ENCODE assay signal across 12 mouse cellular contexts in genomic region chr11:117954819-117955218, GRCm38 (mm10). TPM values are rescaled to one million over a fixed set of nuclear protein-coding genes. Genes with fewer than 3 reads are reported as not detected.
DNase-seq lines count a peak whose midpoint lies in the region; ATAC-seq and TF ChIP-seq lines count a peak whose summit lies in the region.
"Had no signal": no experiment of that assay in that cellular context is flagged by ENCODE, and none has a peak within 500 bp of the region (broad histone marks: within the 10 kb centered on the region; RNA-seq: fewer than 3 reads in every experiment).

No protein-coding gene starts in this region.

- no peak for DNase-seq in heart, adult 9 months (ENCODE audit: low spot score in 2 of 2)
- no peak for DNase-seq in midbrain, embryonic 10.5 days (ENCODE audit: low spot score)
- no peak for DNase-seq in embryonic facial prominence, embryonic 10.5 days (ENCODE audit: low spot score)
- no peak for DNase-seq in limb, embryonic 14.5 days (ENCODE audit: low spot score)
- DNase-seq in urinary bladder, adult 2 months (ENCODE audit: low spot score), result no peak
- DNase-seq: cerebellum, adult 8-10 months had no signal

- no peak overlapping the region for H3K27ac ChIP-seq in heart, embryonic 11.5 days (ENCODE audit: low read depth, low read length)
- peak overlapping the region; percentile 23; the same call in 1 of the 2 replicates for H3K27ac ChIP-seq in midbrain, embryonic 10.5 days (replicated peaks)
- H3K27ac ChIP-seq in midbrain, embryonic 16.5 days (ENCODE audit: low read length), result no peak overlapping the region
- H3K27ac ChIP-seq in embryonic facial prominence, embryonic 10.5 days (replicated peaks), result peak overlapping the region; percentile 44; the same call in 1 of the 2 replicates
- H3K27ac ChIP-seq in limb, embryonic 14.5 days (replicated peaks; ENCODE audit: low read depth, low read length), result no peak overlapping the region
- H3K27ac ChIP-seq: forebrain, embryonic 13.5 days; left cerebral cortex, adult 2 months; liver, embryonic 14.5 days; midbrain, embryonic 15.5 days had no signal

- H3K4me1 ChIP-seq in heart, embryonic 11.5 days (ENCODE audit: control insufficient read depth, insufficient read depth, low read length), result peaks cover 15% of the 10 kb centered on the region; the same call in 1 of the 2 replicates
- H3K4me1 ChIP-seq in midbrain, embryonic 10.5 days, result peaks cover 64% of the 10 kb centered on the region
- peaks cover under 1% of the 10 kb centered on the region; the same call in 1 of the 2 replicates for H3K4me1 ChIP-seq in midbrain, embryonic 16.5 days (ENCODE audit: control insufficient read depth, insufficient read depth, low read length)
- peaks cover 63% of the 10 kb centered on the region for H3K4me1 ChIP-seq in embryonic facial prominence, embryonic 10.5 days
- H3K4me1 ChIP-seq in limb, embryonic 14.5 days (ENCODE audit: control insufficient read depth, insufficient read depth, low read length), result peaks cover 31% of the 10 kb centered on the region

- H3K36me3 ChIP-seq in heart, embryonic 11.5 days (ENCODE audit: control insufficient read depth, insufficient read depth, low read length), result no peaks in the 10 kb centered on the region
- H3K36me3 ChIP-seq in midbrain, embryonic 10.5 days, result no peaks in the 10 kb centered on the region
- H3K36me3 ChIP-seq in midbrain, embryonic 16.5 days (ENCODE audit: control insufficient read depth, insufficient read depth, low read length), result no peaks in the 10 kb centered on the region
- no peaks in the 10 kb centered on the region for H3K36me3 ChIP-seq in embryonic facial prominence, embryonic 10.5 days (replicated peaks)
- H3K36me3 ChIP-seq in limb, embryonic 14.5 days (ENCODE audit: control insufficient read depth, insufficient read depth, low read length), result no peaks in the 10 kb centered on the region
- H3K36me3 ChIP-seq: midbrain, embryonic 15.5 days had no signal

- peaks cover 3% of the 10 kb centered on the region; the same call in 1 of the 2 replicates for H3K27me3 ChIP-seq in heart, embryonic 11.5 days (ENCODE audit: control insufficient read depth, insufficient read depth, low read length)
- peaks cover 54% of the 10 kb centered on the region for H3K27me3 ChIP-seq in midbrain, embryonic 10.5 days (ENCODE audit: low read depth, poor library complexity, severe bottlenecking)
- 0 out of 2 replicates have a peak, but pooled peaks cover 5% of the 10 kb centered on the region for H3K27me3 ChIP-seq in midbrain, embryonic 16.5 days (ENCODE audit: control insufficient read depth, insufficient read depth, low read depth, low read length)
- H3K27me3 ChIP-seq in embryonic facial prominence, embryonic 10.5 days (replicated peaks; ENCODE audit: low read depth, poor library complexity, severe bottlenecking), result peaks cover 39% of the 10 kb centered on the region
- H3K27me3 ChIP-seq in limb, embryonic 14.5 days (ENCODE audit: control insufficient read depth, insufficient read depth, low read length), result no peaks in the 10 kb centered on the region
- H3K27me3 ChIP-seq: midbrain, embryonic 15.5 days had no signal

- ATAC-seq in heart, embryonic 11.5 days (replicated peaks; ENCODE audit: insufficient number of reproducible peaks, low FRiP score, low TSS enrichment), result no peak
- no peak for ATAC-seq in midbrain, embryonic 16.5 days
- ATAC-seq in limb, embryonic 14.5 days (ENCODE audit: low FRiP score, low read depth), result 0 out of 2 replicates have a peak, but pooled peaks have one; percentile 17
- ATAC-seq: forebrain, embryonic 13.5 days; midbrain, embryonic 15.5 days had no signal

- H3K9me3 ChIP-seq in heart, embryonic 11.5 days (replicated peaks; ENCODE audit: control insufficient read depth, low read length), result no peaks in the 10 kb centered on the region
- no peaks in the 10 kb centered on the region for H3K9me3 ChIP-seq in midbrain, embryonic 10.5 days (replicated peaks)
- H3K9me3 ChIP-seq in midbrain, embryonic 16.5 days (replicated peaks; ENCODE audit: control insufficient read depth, low read length, poor library complexity, severe bottlenecking), result no peaks in the 10 kb centered on the region
- H3K9me3 ChIP-seq in embryonic facial prominence, embryonic 10.5 days, result no peaks in the 10 kb centered on the region
- no peaks in the 10 kb centered on the region for H3K9me3 ChIP-seq in limb, embryonic 14.5 days (ENCODE audit: control insufficient read depth, low read length)
- H3K9me3 ChIP-seq: forebrain, embryonic 13.5 days; midbrain, embryonic 15.5 days had no signal

- no peak overlapping the region for H3K4me2 ChIP-seq in heart, embryonic 11.5 days
- H3K4me2 ChIP-seq in midbrain, embryonic 16.5 days (ENCODE audit: low read length), result no peak overlapping the region
- no peak overlapping the region for H3K4me2 ChIP-seq in limb, embryonic 14.5 days (replicated peaks; ENCODE audit: low read depth, low read length, severe bottlenecking)
- H3K4me2 ChIP-seq: forebrain, embryonic 13.5 days; midbrain, embryonic 15.5 days had no signal

- no peak overlapping the region for H3K4me3 ChIP-seq in heart, embryonic 11.5 days (ENCODE audit: low read depth, low read length)
- no peak overlapping the region for H3K4me3 ChIP-seq in midbrain, embryonic 10.5 days
- H3K4me3 ChIP-seq in midbrain, embryonic 16.5 days (ENCODE audit: low read depth, low read length), result no peak overlapping the region
- H3K4me3 ChIP-seq in embryonic facial prominence, embryonic 10.5 days, result no peak overlapping the region
- H3K4me3 ChIP-seq in limb, embryonic 14.5 days (replicated peaks; ENCODE audit: low read length), result no peak overlapping the region
- H3K4me3 ChIP-seq: forebrain, embryonic 13.5 days; left cerebral cortex, adult 2 months; midbrain, embryonic 15.5 days had no signal

- WGBS in heart, embryonic 11.5 days (ENCODE audit: insufficient replicate concordance), result 81% methylated on average over 9 of the region's 9 CpGs
- WGBS in midbrain, embryonic 10.5 days, result 87% methylated on average over 9 of the region's 9 CpGs
- 77% methylated on average over 9 of the region's 9 CpGs for WGBS in midbrain, embryonic 16.5 days
- WGBS in embryonic facial prominence, embryonic 10.5 days, result 89% methylated on average over 9 of the region's 9 CpGs
- 79% methylated on average over 9 of the region's 9 CpGs for WGBS in limb, embryonic 14.5 days

- TF ChIP-seq POLR2A in limb, embryonic 14.5 days (IDR thresholded peaks at IDR 0.05; ENCODE audit: borderline replicate concordance, extremely low read depth, insufficient read depth, insufficient read length), result no peak

- H3K9ac ChIP-seq in heart, embryonic 11.5 days (ENCODE audit: low read depth, low read length), result peak overlapping the region; percentile 3; the same call in 1 of the 2 replicates
- H3K9ac ChIP-seq in midbrain, embryonic 16.5 days (ENCODE audit: low read depth, low read length), result no peak overlapping the region
- no peak overlapping the region for H3K9ac ChIP-seq in limb, embryonic 14.5 days (ENCODE audit: low read depth, low read length, severe bottlenecking)
- H3K9ac ChIP-seq: forebrain, embryonic 13.5 days; liver, embryonic 14.5 days; midbrain, embryonic 15.5 days had no signal

RNA-seq across cellular contexts. Expression of gene Socs3, which starts 15.0 kb away (rescaled TPM):
- polyA plus RNA-seq in heart, embryonic 11.5 days (2014; fragmentation: Nextera tagmentation; extraction: Ambion mirVana), result 3.6 and 4.5 TPM in 2 replicates
- polyA plus RNA-seq in midbrain, embryonic 10.5 days (2016; fragmentation: Nextera tagmentation; extraction: Ambion mirVana), result 14.1 and 14.3 TPM in 2 replicates
- 5.9 and 7.2 TPM in 2 replicates for polyA plus RNA-seq in midbrain, embryonic 16.5 days (2015; fragmentation: Nextera tagmentation; extraction: Ambion mirVana)
- polyA plus RNA-seq in embryonic facial prominence, embryonic 10.5 days (2016; fragmentation: Nextera tagmentation; extraction: Ambion mirVana), result 13.6 and 16.7 TPM in 2 replicates
- 18.4 and 21.3 TPM in 2 replicates for polyA plus RNA-seq in limb, embryonic 14.5 days (2012; rRNA removed)
- polyA plus RNA-seq in limb, embryonic 14.5 days (2014; fragmentation: Nextera tagmentation; extraction: Ambion mirVana), result 6.4 and 8.6 TPM in 2 replicates
- polyA plus RNA-seq in urinary bladder, adult 2 months (2012; rRNA removed), result 7.8 and 9.8 TPM in 2 replicates

RNA-seq across cellular contexts. Expression of gene Pgs1, which starts 31.3 kb away (rescaled TPM):
- polyA plus RNA-seq in heart, embryonic 11.5 days (2014; fragmentation: Nextera tagmentation; extraction: Ambion mirVana), result 26.5 and 27.4 TPM in 2 replicates
- 45.0 and 46.3 TPM in 2 replicates for polyA plus RNA-seq in midbrain, embryonic 10.5 days (2016; fragmentation: Nextera tagmentation; extraction: Ambion mirVana)
- polyA plus RNA-seq in midbrain, embryonic 16.5 days (2015; fragmentation: Nextera tagmentation; extraction: Ambion mirVana), result 61.2 and 62.1 TPM in 2 replicates
- polyA plus RNA-seq in embryonic facial prominence, embryonic 10.5 days (2016; fragmentation: Nextera tagmentation; extraction: Ambion mirVana), result 43.5 and 44.6 TPM in 2 replicates
- polyA plus RNA-seq in limb, embryonic 14.5 days (2012; rRNA removed), result 36.2 and 41.7 TPM in 2 replicates
- 30.5 and 35.9 TPM in 2 replicates for polyA plus RNA-seq in limb, embryonic 14.5 days (2014; fragmentation: Nextera tagmentation; extraction: Ambion mirVana)
- 24.6 and 31.2 TPM in 2 replicates for polyA plus RNA-seq in urinary bladder, adult 2 months (2012; rRNA removed)

Comparison
In these comparisons a context has a peak if more than half of its experiments do, and no peak if none do; other contexts are left out.
1. H3K27ac ChIP-seq: peak in midbrain, embryonic 10.5 days (single experiment) and embryonic facial prominence, embryonic 10.5 days (single experiment); none in heart, embryonic 11.5 days (single experiment), midbrain, embryonic 16.5 days (single experiment) and limb, embryonic 14.5 days (single experiment).